Mouse (Mus musculus) embryo, embryonic 11.5 days (tissue): ENCODE measurements at regions not wholly inside any gene's neighbourhood (a gene's known extent, or its start where the extent isn't known, plus 50 kb on each side); places are given as distances from the start of the nearest gene placed in this dataset.

Experiments used
- DNase-seq: peaks from one replicate; pipeline ENCODE4 v3.0.0-alpha.2; 2012; ENCODE audit warnings: low read depth, low spot score

- no peak for DNase-seq
Observed at GRCm38 (mm10) chr11:64917301-64917700, 61.5 kb upstream of the Elac2 start.

GRCm38 (mm10) chr11:64924989-64925388, 53.8 kb upstream of the Elac2 start:
- no peak for DNase-seq

- no peak for DNase-seq
Observed at GRCm38 (mm10) chr11:64925970-64926369, 52.9 kb upstream of the Elac2 start.
